Mouse (Mus musculus) 416B (cell line): ENCODE results near the gene Gatd1.
A peak's percentile ranks its signal among the peaks of the same experiment; 100 is the strongest.

Experiments used
- DNase-seq: peaks from one replicate; pipeline ENCODE4 v3.0.0; 2011; ENCODE audit warnings: low read depth

The Gatd1 gene

GRCm38 (mm10) chr7:141442199-141442598 is 28.3 kb upstream of the Gatd1 start:
- DNase-seq: no peak

- DNase-seq: no peak
Observed at GRCm38 (mm10) chr7:141441460-141441859, 27.5 kb upstream of the Gatd1 start.

GRCm38 (mm10) chr7:141440613-141441012 is 26.7 kb upstream of the Gatd1 start:
- peak; percentile 74 for DNase-seq

DNA sequence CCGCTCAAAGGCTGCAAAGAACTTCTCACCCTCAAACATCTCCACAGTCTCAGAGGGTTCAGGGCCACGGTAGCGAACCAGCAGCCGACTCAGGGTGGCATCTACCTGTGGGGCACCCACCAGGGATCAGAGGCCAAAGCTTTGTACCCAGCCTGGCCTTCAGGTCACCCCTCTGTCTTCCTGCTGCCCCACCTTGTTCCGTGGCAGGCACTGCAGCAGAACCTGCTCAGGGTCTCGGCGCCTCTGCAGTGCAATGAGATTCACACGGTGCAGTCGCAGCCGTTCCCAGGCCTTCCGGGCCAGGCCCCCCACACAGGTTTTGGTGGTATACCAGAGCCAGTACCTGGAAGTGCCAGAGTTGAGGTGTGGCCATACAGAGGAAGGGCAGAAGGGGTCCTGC is 25.9 kb upstream of the Gatd1 start:
- no peak for DNase-seq

DNA sequence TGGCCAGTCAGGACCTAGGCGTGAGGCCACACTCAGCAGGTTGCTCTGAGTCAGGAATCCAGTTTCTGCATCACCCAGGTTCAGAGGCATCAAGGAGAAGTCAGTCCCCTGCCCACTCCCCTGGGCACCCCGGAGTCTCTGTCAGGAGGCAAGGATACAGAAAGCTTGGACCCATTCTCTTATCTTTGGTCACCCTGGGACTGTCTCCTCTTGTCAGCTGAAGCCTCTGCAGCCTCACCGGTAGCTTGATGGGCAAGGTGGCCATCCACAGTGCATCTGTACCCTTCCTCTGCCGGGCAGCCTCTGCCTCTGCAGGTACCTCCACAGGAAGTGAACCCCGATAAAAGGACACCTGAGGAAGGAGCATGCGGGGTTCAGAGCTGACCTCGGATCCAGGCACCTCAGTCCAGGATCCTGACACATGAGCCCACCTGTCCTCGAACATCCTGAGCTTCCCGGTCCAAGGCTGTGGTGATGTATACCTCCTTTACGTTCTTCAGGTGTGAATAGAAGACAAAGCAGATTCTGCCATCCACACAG is 25.3 kb upstream of the Gatd1 start:
- DNase-seq: no peak

GRCm38 (mm10) chr7:141438201-141438968 is 24.4 kb upstream of the Gatd1 start:
- DNase-seq: no peak

GRCm38 (mm10) chr7:141437178-141438120 is 23.5 kb upstream of the Gatd1 start, which contains the start of gene Slc25a22:
Gene Slc25a22 (minus strand): TSS chr7:141437892.
- peak; percentile 77 for DNase-seq

GRCm38 (mm10) chr7:141436523-141436892 is 22.6 kb upstream of the Gatd1 start:
- DNase-seq: no peak

- DNase-seq: no peak
Observed at GRCm38 (mm10) chr7:141435856-141436522, 22.1 kb upstream of the Gatd1 start.

- peak; percentile 77 for DNase-seq
Observed at GRCm38 (mm10) chr7:141435129-141435855, 21.4 kb upstream of the Gatd1 start.

GRCm38 (mm10) chr7:141434464-141434863 is 20.5 kb upstream of the Gatd1 start:
- no peak for DNase-seq

DNA sequence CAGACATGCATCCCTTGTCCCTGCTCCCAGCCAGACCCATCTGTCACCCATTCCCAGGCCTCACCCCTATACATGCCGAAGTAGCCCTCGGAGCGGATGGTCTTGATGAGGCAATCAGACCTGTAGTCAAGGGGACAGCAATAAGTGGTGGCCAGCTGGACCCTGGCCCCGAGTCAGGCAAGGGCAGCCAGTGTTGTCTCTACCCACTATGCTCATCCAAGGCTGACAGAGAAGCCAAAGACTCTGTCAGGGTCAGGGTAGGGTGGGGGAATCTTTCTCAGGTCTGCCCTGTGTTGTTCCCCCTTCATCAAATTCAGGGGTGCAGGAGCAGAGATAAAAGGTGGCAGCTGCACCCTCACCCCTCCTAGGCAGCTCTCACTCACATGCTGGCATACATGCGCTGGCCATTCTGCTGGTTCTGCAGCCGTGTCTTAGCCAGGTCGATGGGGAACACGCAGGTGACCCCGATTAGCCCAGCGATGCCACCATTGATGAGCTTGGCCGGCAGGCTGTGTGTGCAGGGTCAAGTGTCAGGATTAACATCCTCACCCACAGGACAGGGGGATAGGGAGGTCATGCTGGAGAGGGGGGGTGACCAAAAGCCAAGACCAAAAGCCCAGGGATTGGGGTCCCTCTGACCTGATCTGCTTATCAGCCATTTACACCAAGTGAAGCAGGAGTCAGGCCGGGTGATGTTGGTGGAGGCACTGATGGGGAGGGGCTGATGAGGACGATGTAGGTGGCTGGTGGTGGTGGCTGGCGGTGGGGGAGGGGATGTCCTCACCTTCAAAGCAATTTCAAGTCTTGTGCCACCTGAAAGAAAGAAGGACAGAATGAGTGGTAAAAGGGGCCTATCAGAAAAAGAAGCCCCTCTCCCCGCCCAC is 19.8 kb upstream of the Gatd1 start:
- DNase-seq: no peak

DNA sequence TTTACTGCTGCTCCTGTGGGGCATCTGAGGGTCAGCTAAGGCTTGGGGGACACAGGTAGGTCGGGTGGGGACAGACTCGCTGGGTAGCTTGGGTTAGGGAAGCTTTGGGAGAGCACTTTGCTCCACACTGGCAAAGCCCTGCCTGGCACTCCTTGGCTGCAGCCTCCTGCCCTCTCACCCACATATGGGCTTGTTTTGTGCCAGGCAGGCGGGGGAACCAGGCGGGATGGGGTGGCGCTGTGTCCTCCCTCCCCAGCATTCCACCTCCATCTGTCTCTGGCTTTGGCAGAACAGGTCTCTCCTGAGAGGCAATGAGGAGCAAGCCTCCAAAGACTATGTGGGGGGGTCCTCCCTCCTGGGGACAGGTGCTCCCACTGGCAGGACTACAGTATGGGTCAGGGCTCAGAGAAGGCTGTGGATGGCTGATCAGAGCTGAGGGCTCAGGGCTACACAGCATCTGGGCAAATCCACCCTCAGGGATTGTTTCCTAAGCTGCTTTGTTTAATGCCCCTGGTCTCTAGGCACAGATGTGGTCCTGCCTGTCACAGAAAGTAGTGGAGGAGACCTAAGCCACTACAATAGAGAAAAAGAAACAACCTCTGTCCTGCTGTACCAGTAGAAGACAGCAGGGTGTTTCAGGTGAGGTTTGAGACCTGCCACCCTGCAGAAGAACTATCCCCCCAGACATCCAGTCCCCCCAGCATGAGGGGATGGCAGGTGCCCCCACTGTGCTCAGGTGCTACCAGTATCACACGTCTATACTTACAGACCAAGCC is 19.0 kb upstream of the Gatd1 start:
- DNase-seq: no peak

- DNase-seq: no peak
Observed at GRCm38 (mm10) chr7:141432186-141432611, 18.3 kb upstream of the Gatd1 start.

- DNase-seq: no peak
Observed at GRCm38 (mm10) chr7:141431434-141432185, 17.7 kb upstream of the Gatd1 start.

GRCm38 (mm10) chr7:141430585-141431240 is 16.8 kb upstream of the Gatd1 start:
- no peak for DNase-seq

DNA sequence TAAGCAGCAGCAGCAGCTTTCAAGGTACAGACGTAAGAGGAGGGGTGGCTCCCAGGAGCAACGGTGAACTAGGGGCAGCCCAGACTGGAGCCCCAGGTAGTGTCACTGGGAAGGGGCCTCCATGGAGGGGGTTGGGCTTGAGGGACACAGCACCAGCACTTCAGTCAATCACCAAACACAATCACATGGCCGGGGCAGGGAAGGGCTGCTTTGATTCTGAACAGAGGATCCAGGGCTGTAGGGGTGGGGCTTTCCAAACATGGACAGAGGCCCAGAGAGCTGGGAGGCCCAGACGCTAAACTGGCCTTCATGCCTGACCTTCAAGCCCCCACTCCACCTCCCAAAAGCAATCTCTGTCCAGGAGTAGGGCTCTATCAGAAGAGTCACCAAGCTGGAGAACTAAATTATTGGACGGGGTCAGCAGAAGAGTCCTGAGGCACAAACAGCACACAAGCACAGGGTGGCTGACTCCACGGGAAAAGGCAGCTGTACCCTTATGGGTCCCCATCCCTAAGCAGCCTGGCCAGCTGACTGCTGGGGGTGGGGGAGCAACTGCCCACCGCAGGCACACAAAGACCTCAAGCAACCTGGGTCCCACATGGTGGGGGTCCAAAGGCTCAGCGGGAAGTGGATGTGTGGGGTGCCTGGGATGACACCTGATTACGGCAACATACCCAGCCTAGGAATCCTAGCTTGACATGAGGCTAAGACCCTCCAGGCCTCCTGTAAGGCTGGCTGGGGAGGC is 16.1 kb upstream of the Gatd1 start:
- no peak for DNase-seq

GRCm38 (mm10) chr7:141429310-141429709 is 15.4 kb upstream of the Gatd1 start, which contains the start of gene Cend1:
Gene Cend1 (minus strand): TSS chr7:141429491.
- DNase-seq: no peak
